Mouse (Mus musculus): ENCODE measurements around the gene Zbtb46. TPM values are rescaled to one million over a fixed set of nuclear protein-coding genes. Genes with fewer than 3 reads are reported as not detected.

Zbtb46 gene
- polyA plus RNA-seq, 1 experiment from 2014 or later, result 9.5 TPM

DNA sequence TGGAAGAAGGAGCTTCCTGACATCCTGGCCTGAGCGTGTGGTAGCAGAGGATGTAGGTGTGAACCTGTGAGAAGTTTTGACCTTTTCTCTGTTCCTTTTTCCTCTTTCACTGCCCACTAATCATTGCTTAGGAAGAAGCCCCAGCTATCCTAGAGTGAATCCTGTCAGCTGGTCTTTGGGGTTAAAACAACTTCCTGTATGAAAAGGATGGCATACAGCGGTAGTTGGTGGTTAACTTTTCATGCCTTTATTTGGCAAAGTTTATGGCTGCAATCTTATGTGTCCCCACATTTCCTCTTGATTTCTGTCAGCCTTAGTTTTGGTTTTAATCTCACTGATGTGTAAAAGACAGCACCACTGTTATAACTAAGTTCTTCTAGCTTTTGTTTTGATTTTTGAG lies 82.0 kb downstream of the Zbtb46 start:
- H3K4me3 ChIP-seq, result no peak overlapping the region
- no peaks in the 10 kb centered on the region for H3K9me3 ChIP-seq
- ATAC-seq (replicated peaks), result no peak

DNA sequence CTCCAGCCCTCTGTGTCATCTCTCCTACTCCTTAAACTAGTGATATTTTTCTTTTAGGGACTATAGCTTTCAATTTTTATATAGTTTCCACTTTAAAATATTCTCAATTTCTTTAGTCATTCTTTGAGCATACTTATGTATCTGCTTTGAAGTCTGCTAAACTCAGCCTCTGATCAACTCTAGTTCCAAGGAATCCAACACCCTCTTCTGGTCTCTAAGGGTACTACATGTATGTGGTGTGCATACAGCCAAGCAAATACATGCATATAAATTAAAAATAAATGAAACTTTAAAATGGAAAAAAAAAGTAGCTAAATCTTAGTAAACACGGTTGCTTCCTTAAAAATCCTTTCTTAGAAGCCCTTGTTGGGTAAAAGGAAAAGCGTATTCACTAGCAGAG lies 83.4 kb downstream of the Zbtb46 start:
- H3K4me3 ChIP-seq, result no peak overlapping the region
- no peak for ATAC-seq (replicated peaks)
- H3K4me1 ChIP-seq, result no peaks in the 10 kb centered on the region
- H3K27me3 ChIP-seq, result no peaks in the 10 kb centered on the region
- H3K27ac ChIP-seq (replicated peaks), result no peak overlapping the region
- no peak overlapping the region for H3K9ac ChIP-seq (replicated peaks)
- WGBS, result 95% methylated on average over 2 of the region's 2 CpGs
- peaks cover 26% of the 10 kb centered on the region for H3K36me3 ChIP-seq
- H3K9me3 ChIP-seq, result no peaks in the 10 kb centered on the region
- H3K4me2 ChIP-seq (replicated peaks), result no peak overlapping the region

More for the DNA sequence above, 82.0 kb downstream of the Zbtb46 start:
- no peaks in the 10 kb centered on the region for H3K4me1 ChIP-seq
- H3K9ac ChIP-seq (replicated peaks), result no peak overlapping the region
- WGBS, result 96% methylated on average over 2 of the region's 2 CpGs
- no peak overlapping the region for H3K4me2 ChIP-seq (replicated peaks)
- no peak overlapping the region for H3K27ac ChIP-seq (replicated peaks)
- H3K36me3 ChIP-seq, result peaks cover 37% of the 10 kb centered on the region
- H3K27me3 ChIP-seq, result no peaks in the 10 kb centered on the region

DNA sequence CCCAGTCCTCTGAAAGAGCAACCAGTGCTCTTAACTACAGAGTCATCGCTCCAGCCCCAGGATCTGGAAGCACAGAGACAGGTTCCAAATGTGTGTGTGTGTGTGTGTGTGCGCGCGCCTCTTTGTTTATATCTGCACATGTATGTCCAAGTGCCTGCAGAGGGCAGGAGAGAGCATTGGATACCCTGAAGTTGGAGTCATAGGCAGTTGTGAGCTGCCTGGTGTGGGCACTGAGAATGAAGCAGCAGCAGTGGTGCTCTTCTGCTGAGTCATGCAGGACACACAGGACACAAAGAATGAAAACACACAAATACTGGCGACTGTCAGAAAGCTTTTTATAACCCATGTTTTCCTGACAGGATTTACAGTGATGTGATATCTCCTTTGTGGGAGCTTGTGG lies 89.2 kb downstream of the Zbtb46 start:
- Histone ChIP-seq H3K9ac (replicated peaks) (no peak overlapping the region), H3K4me1 (peaks cover 35% of the 10 kb centered on the region), H3K27ac (replicated peaks) (no peak overlapping the region), H3K4me2 (replicated peaks) (no peak overlapping the region), H3K27me3 (no peaks in the 10 kb centered on the region), H3K4me3 (no peak overlapping the region), H3K36me3 (peaks cover 16% of the 10 kb centered on the region; the same call in 1 of the 2 replicates), H3K9me3 (no peaks in the 10 kb centered on the region)
- no peak for ATAC-seq (replicated peaks)
- 96% methylated on average over 5 of the region's 5 CpGs for WGBS

DNA sequence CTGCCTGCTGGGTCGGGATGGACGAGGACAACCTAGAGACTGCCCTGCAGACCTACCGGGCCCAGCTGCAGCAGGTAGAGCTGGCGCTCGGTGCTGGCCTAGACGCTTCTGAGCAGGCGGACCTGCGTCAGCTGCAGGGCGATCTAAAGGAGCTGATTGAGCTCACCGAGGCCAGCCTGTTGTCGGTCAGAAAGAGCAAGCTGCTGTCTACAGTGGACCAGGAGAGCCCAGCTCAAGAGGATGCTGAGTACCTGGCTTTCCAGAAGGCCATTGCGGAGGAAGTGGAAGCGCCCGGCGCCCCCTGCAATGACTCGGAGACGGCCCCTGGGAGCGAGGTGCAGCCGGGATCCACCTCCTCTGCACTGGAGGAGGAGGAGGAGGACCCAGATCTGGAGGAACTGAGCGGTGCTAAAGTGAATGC lies 93.6 kb downstream of the Zbtb46 start:
- peaks cover 46% of the 10 kb centered on the region for H3K4me1 ChIP-seq
- peak overlapping the region; percentile 94 for H3K9ac ChIP-seq (replicated peaks)
- H3K36me3 ChIP-seq, result peaks cover 39% of the 10 kb centered on the region
- peak; percentile 69 for ATAC-seq (replicated peaks)
- peak overlapping the region; percentile 90 for H3K4me2 ChIP-seq (replicated peaks)
- H3K9me3 ChIP-seq, result no peaks in the 10 kb centered on the region
- H3K27ac ChIP-seq (replicated peaks), result peak overlapping the region; percentile 93
- WGBS, result 1% methylated on average over 20 of the region's 20 CpGs
- H3K27me3 ChIP-seq, result no peaks in the 10 kb centered on the region
- H3K4me3 ChIP-seq, result peak overlapping the region; percentile 81

DNA sequence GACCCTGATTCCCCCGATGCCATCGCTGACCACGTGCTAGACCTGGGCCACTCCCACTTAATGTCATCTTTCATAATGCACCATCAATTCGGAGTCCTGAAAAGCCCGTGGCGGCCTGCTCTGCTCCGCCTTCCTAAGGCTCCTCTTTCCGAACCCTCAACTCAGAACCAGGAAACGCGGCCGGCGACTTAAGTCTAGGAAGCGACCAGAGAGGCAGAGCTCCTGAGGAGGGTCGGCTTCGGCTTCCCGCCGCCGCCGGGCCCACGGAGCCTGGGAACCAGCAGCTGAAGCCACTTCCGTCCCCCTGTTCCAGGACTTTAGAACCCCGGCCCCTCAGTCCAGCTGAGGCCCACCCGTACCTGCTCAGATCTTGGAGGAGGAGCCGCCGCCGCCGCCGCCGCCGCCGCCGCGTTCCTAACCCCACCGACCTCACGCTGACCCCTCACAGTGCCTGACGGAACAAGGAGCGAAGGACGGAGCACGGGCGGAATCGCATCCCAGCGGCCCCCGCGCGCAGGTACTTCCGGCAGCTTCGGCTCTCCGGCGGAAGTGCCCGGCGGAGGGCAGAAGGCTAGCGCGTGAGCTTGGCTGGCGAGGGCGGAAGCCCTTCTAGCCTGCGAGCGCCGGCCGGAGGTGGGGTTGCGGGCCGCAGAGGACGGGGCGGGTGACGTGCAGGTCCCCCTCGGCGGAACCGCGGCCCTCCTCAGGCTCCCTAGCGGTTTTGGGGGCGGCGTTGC lies 94.2 kb downstream of the Zbtb46 start, which contains the start of the genes Zgpat and Arfrp1:
Gene Zgpat, plus strand, starts transcription at position 69 of the 737 bp plus-strand sequence.
Gene Arfrp1, minus strand, starts transcription at position 545 of the 737 bp plus-strand sequence.
- H3K9ac ChIP-seq (replicated peaks), result peak within 1 kb of the TSS; percentile 94
- WGBS, result 1% methylated on average over 71 of the region's 71 CpGs
- H3K4me3 ChIP-seq, result peak within 1 kb of the TSS; percentile 81
- H3K4me2 ChIP-seq (replicated peaks), result peak within 1 kb of the TSS; percentile 90
- peak within 1 kb of the TSS; percentile 93 for H3K27ac ChIP-seq (replicated peaks)
- peaks cover 40% of the 10 kb centered on the region for H3K36me3 ChIP-seq
- H3K9me3 ChIP-seq, result no peaks in the 10 kb centered on the region
- H3K4me1 ChIP-seq, result peaks cover 46% of the 10 kb centered on the region
- no peaks in the 10 kb centered on the region for H3K27me3 ChIP-seq
- ATAC-seq (replicated peaks), result peak; percentile 89

DNA sequence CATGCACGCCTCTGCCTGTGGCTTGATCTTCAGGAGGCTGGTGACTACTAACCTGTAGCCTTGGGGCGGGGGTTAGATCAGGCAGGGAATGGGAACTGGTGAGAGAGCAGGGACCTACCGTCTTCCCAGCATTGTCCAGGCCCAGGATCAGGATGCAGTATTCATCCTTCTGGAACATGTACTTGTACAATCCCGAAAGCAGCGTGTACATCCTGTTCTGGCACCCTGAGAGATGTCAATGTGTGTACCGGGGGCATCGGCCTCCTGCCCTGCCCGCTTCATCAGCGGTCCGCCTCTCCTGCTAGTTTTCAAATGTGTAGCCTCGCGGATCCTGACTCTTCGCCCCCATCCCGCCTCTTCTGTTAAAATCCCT lies 94.8 kb downstream of the Zbtb46 start:
- Histone ChIP-seq H3K4me2 (replicated peaks) (peak overlapping the region; percentile 90), H3K4me3 (peak overlapping the region; percentile 81), H3K4me1 (peaks cover 44% of the 10 kb centered on the region), H3K36me3 (peaks cover 40% of the 10 kb centered on the region), H3K27me3 (no peaks in the 10 kb centered on the region), H3K9me3 (no peaks in the 10 kb centered on the region), H3K27ac (replicated peaks) (peak overlapping the region; percentile 93), H3K9ac (replicated peaks) (peak overlapping the region; percentile 94)
- WGBS, result 11% methylated on average over 14 of the region's 14 CpGs
- no peak; the same call in 1 of the 2 replicates for ATAC-seq (replicated peaks)

DNA sequence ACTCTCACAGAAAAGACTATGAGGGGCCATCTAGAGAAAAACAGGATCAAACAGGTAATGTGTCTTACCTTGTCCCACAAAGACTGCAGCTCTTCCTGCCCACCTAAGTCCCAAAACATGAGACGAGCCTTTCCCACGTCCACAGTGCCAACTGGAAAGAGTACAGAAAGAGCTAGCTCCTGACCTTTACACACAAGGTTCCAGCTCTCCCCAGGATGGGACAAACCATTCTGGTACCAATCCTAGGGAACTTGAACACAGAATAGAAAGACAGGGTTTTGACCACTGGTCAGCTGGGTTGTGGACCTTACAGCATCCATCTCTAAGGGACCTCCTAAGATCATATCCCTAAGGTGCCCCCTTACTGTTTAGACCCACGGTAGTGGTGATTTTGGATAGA lies 95.3 kb downstream of the Zbtb46 start:
- H3K36me3 ChIP-seq, result peaks cover 41% of the 10 kb centered on the region
- no peaks in the 10 kb centered on the region for H3K9me3 ChIP-seq
- 85% methylated on average over 3 of the region's 3 CpGs for WGBS
- H3K9ac ChIP-seq (replicated peaks), result peak overlapping the region; percentile 94; the same call in 1 of the 2 replicates
- H3K4me3 ChIP-seq, result peak overlapping the region; percentile 81
- H3K4me2 ChIP-seq (replicated peaks), result peak overlapping the region; percentile 90
- H3K27me3 ChIP-seq, result no peaks in the 10 kb centered on the region
- H3K4me1 ChIP-seq, result peaks cover 39% of the 10 kb centered on the region
- no peak overlapping the region for H3K27ac ChIP-seq (replicated peaks)
- ATAC-seq (replicated peaks), result no peak

DNA sequence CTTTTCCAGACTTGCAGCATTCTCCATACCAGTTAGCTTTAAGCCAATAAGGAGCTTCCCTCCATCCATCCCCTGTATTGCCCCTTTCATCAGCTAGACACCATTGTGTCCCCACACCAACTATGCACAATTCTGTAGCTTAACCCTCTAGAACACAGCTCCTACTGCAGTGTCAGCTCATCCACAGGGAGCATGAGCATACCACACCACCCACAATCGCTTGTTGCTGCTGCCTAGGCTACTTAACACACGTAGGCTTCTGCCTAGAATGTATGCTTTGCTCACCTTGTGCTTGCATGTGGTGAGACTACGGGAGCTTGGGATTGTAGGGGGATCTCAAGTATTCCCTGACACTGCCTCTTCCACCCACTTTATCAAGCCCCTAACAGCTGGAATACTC lies 102.4 kb downstream of the Zbtb46 start:
- Histone ChIP-seq H3K27ac (replicated peaks) (no peak overlapping the region), H3K36me3 (peaks cover 85% of the 10 kb centered on the region), H3K4me3 (no peak overlapping the region), H3K4me2 (replicated peaks) (no peak overlapping the region), H3K27me3 (no peaks in the 10 kb centered on the region), H3K9ac (replicated peaks) (no peak overlapping the region), H3K9me3 (no peaks in the 10 kb centered on the region), H3K4me1 (no peaks in the 10 kb centered on the region)
- whole genome bisulfite sequencing, result 79% methylated on average over 3 of the region's 3 CpGs
- no peak for ATAC-seq (replicated peaks)

DNA sequence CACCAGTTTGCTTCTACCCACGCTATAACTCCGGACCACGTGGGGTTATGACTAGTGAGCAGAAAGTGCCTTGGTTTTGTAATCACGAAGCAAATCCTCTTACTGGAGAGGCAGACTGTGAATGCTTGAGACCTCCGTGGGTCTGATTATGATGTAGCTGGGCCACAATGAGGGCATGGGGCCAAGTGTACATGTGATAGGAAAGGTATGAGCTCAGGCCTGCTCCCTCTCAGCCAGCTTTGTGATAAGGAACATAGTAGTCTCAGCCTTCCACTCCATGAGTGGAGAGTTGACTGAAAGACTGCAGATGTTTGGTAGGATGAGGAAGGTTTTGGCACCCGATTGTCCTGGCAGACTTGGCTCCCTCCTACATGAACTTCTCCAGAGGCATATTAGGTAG lies 116.5 kb downstream of the Zbtb46 start:
- H3K27ac ChIP-seq (replicated peaks), result no peak overlapping the region
- H3K4me2 ChIP-seq (replicated peaks), result no peak overlapping the region
- H3K36me3 ChIP-seq, result peaks cover 48% of the 10 kb centered on the region
- 94% methylated on average over 6 of the region's 6 CpGs for WGBS
- H3K9me3 ChIP-seq, result no peaks in the 10 kb centered on the region
- no peaks in the 10 kb centered on the region for H3K27me3 ChIP-seq
- no peaks in the 10 kb centered on the region for H3K4me1 ChIP-seq
- ATAC-seq (replicated peaks), result no peak
- H3K9ac ChIP-seq (replicated peaks), result no peak overlapping the region
- no peak overlapping the region for H3K4me3 ChIP-seq

DNA sequence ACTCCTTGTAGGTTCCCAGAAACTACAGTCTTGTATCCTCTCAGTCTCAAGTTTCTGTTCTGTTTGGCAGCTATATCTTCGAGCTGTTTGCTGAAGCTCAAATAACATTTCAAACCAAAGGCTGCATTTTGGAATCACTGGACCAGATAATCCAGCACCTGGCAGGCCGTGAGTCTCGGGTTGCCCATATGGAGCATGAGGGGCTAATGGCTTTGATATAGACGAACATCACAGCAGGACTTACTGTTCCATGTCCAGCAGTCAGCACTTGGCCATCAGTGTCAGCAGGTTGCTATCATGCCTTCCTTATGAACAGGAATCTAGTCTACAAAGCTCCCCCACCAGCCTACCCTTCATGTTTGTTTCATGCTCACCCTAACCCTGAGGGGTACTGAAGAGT lies 118.8 kb downstream of the Zbtb46 start:
- H3K36me3 ChIP-seq, result peaks cover 60% of the 10 kb centered on the region
- ATAC-seq (replicated peaks), result no peak
- WGBS, result 78% methylated on average over 4 of the region's 4 CpGs

More for the DNA sequence above, 118.8 kb downstream of the Zbtb46 start:
- Histone ChIP-seq H3K27me3 (no peaks in the 10 kb centered on the region), H3K9me3 (no peaks in the 10 kb centered on the region), H3K4me2 (replicated peaks) (no peak overlapping the region), H3K9ac (replicated peaks) (no peak overlapping the region), H3K27ac (replicated peaks) (no peak overlapping the region), H3K4me1 (no peaks in the 10 kb centered on the region), H3K4me3 (no peak overlapping the region)
